Mouse (Mus musculus) right cerebral cortex, adult 18-20 months (tissue): ENCODE data around the gene Gpr180.

Experiments used
- DNase-seq: peaks from one replicate; pipeline ENCODE4 v3.0.0; 2022; ENCODE audit warnings: mixed read lengths

Gpr180 gene

DNA sequence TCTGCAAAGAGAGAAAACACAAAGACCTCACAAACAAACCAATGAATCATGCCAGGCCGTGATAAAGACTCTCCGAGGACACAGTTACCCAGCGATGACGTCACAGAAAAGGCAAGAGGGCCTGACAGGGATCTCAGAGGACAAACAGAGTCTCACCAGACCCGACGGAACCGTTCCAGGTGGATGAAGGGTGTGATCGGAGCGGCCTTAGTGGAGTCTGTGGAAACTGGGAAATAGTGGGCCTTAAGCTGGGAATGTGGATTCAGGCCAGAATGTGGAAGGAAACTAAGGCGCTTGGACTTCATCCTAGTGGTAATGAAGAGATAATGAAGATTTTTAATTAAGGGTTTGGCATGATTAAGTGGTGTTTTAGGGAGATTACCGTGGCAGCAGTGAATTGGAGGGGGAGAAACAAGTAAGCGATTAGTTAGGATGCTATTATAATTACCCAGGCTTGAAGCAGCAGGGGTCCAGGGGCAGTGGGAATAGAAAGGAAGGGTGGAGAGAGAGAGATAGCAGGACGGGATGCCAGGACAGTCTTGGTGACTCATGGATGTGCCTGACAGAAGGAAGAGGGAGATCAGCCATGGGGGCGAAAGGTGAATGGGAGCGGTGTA lies 75.3 kb downstream of the Gpr180 start:
- DNase-seq = no peak
